Comparison of ENCODE assay signal across 27 mouse cellular contexts in genomic region chr1:72216761-72217160, GRCm38 (mm10). TPM values are rescaled to one million over a fixed set of nuclear protein-coding genes. Genes with fewer than 3 reads are reported as not detected.
"Had no signal": no experiment of that assay in that cellular context is flagged by ENCODE, and none has a peak within 500 bp of the region (broad histone marks: within the 10 kb centered on the region; RNA-seq: fewer than 3 reads in every experiment).

No protein-coding gene starts in this region.

- H3K4me1 ChIP-seq: limb, embryonic 13.5 days had no signal

- H3K27ac ChIP-seq: heart, adult 2 months; heart, embryonic 13.5 days; heart, embryonic 15.5 days; hindbrain, embryonic 13.5 days; hindbrain, embryonic 15.5 days; hindbrain, postnatal 0 days; kidney, embryonic 15.5 days; kidney, postnatal 0 days; limb, embryonic 13.5 days; limb, embryonic 15.5 days; liver, embryonic 12.5 days; liver, embryonic 14.5 days had no signal

- H3K27me3 ChIP-seq: hindbrain, embryonic 15.5 days; kidney, embryonic 15.5 days had no signal

- H3K4me3 ChIP-seq: heart, adult 2 months; heart, embryonic 13.5 days; heart, embryonic 15.5 days; hindbrain, embryonic 13.5 days; hindbrain, embryonic 15.5 days; kidney, embryonic 15.5 days; limb, embryonic 13.5 days; limb, embryonic 15.5 days; liver, embryonic 12.5 days had no signal

- H3K9me3 ChIP-seq: heart, embryonic 13.5 days; heart, embryonic 15.5 days; hindbrain, embryonic 13.5 days; hindbrain, embryonic 15.5 days; kidney, embryonic 15.5 days; limb, embryonic 13.5 days; limb, embryonic 15.5 days; liver, embryonic 12.5 days had no signal

- ATAC-seq: hindbrain, postnatal 0 days; intestine, embryonic 16.5 days; liver, embryonic 12.5 days had no signal

- H3K9ac ChIP-seq: heart, embryonic 13.5 days; heart, embryonic 15.5 days; hindbrain, embryonic 13.5 days; hindbrain, embryonic 15.5 days; kidney, embryonic 15.5 days; limb, embryonic 13.5 days; limb, embryonic 15.5 days; liver, embryonic 12.5 days; liver, embryonic 14.5 days had no signal

- H3K36me3 ChIP-seq: heart, embryonic 13.5 days; heart, embryonic 15.5 days; hindbrain, embryonic 13.5 days; hindbrain, embryonic 15.5 days; kidney, embryonic 15.5 days; limb, embryonic 13.5 days; limb, embryonic 15.5 days; liver, embryonic 12.5 days had no signal

- DNase-seq: gastrocnemius, postnatal 14 days; gastrocnemius, postnatal 36 days; heart, adult 11 months; heart, adult 2 months; heart, postnatal 14 days; heart, postnatal 36 days; kidney, adult 11 months; kidney, adult 2 months; kidney, adult 9 months; kidney, postnatal 14 days; kidney, postnatal 36 days; layer of hippocampus, adult 9-11 months; left cerebral cortex, postnatal 4 days had no signal

- H3K4me2 ChIP-seq: heart, embryonic 11.5 days; heart, embryonic 13.5 days; heart, embryonic 15.5 days; hindbrain, embryonic 13.5 days; hindbrain, embryonic 15.5 days; kidney, embryonic 15.5 days; limb, embryonic 13.5 days; limb, embryonic 15.5 days; liver, embryonic 12.5 days had no signal

RNA-seq across cellular contexts. Expression of gene Mreg, which starts 4.7 kb away (rescaled TPM):
- total RNA-seq: hematopoietic stem cell, adult 5-6 weeks had no signal
